Mouse (Mus musculus): ENCODE results near the gene Ell. TPM values are rescaled to one million over a fixed set of nuclear protein-coding genes. Genes with fewer than 3 reads are reported as not detected.

The Ell gene
- polyA plus RNA-seq, 1 experiment = 16.1 TPM

- TF ChIP-seq CTCF (IDR thresholded peaks at IDR 0.05; ENCODE audit: borderline replicate concordance, insufficient read depth, low read length) (no peak), POLR2A (IDR thresholded peaks at IDR 0.05; ENCODE audit: low read depth, low read length) (no peak)
- Histone ChIP-seq H3K27ac (ENCODE audit: insufficient read depth, low read length) (no peak overlapping the region), H3K4me1 (ENCODE audit: control insufficient read depth, insufficient read depth, low read length) (no peaks in the 10 kb centered on the region; the same call in none of the 2 replicates), H3K4me3 (ENCODE audit: insufficient read depth, low read length) (no peak overlapping the region)
These were observed 21.2 kb upstream of the Ell start for GRCm38 (mm10) chr8:70517940-70518643.

DNA sequence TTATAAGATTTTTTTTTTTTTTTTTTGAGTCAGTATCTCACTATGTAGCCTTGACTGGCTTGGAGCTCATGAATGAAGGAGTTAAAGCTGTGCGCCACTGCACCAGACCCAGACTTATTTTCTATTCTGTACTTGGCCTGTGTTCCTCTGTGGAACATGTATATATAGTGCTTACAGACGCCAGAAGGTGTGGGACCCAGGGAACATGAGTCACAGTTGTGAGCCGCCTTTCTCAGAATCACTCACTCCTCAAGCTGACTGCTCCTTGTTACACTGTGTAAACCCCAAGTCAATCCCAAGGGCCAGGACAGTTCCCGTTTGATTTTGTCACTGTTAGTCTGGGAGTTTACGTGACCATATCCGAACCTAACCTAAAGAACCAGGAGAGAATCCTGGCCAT is 20.2 kb upstream of the Ell start:
- TF ChIP-seq CTCF (IDR thresholded peaks at IDR 0.05; ENCODE audit: borderline replicate concordance, insufficient read depth, low read length) = no peak
- no peak for TF ChIP-seq POLR2A (IDR thresholded peaks at IDR 0.05; ENCODE audit: low read depth, low read length)
- Histone ChIP-seq H3K4me1 (ENCODE audit: control insufficient read depth, insufficient read depth, low read length) (no peaks in the 10 kb centered on the region; the same call in none of the 2 replicates), H3K27ac (ENCODE audit: insufficient read depth, low read length) (no peak overlapping the region), H3K4me3 (ENCODE audit: insufficient read depth, low read length) (no peak overlapping the region)

DNA sequence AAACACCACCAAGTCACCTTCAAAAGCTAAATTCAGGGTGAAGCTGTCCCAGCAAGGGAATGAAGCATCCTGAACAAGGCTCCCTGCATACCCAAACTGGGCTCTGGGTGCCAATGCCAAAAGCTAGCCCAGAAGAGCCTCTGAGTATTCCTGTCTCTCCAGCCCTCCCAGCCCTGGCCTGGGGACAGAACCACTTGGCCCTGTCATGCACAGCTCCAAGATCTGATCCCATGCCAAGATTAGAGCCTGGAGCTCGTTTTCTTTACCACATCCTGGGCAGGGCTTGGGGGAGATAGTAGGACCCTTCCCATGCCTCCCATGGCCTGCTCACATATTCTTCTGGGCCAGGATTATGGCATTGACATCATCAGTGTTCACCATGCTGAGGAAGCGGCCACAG is 19.7 kb upstream of the Ell start:
- Histone ChIP-seq H3K4me3 (ENCODE audit: insufficient read depth, low read length) (no peak overlapping the region), H3K4me1 (ENCODE audit: control insufficient read depth, insufficient read depth, low read length) (no peaks in the 10 kb centered on the region; the same call in none of the 2 replicates), H3K27ac (ENCODE audit: insufficient read depth, low read length) (no peak overlapping the region)
- TF ChIP-seq POLR2A (IDR thresholded peaks at IDR 0.05; ENCODE audit: low read depth, low read length) (no peak), CTCF (IDR thresholded peaks at IDR 0.05; ENCODE audit: borderline replicate concordance, insufficient read depth, low read length) (no peak)

- Histone ChIP-seq H3K4me1 (ENCODE audit: control insufficient read depth, insufficient read depth, low read length) (no peaks in the 10 kb centered on the region; the same call in none of the 2 replicates), H3K4me3 (ENCODE audit: insufficient read depth, low read length) (peak overlapping the region; percentile 78), H3K27ac (ENCODE audit: insufficient read depth, low read length) (peak overlapping the region; percentile 49)
- TF ChIP-seq POLR2A (IDR thresholded peaks at IDR 0.05; ENCODE audit: low read depth, low read length) (peak; percentile 54), CTCF (IDR thresholded peaks at IDR 0.05; ENCODE audit: borderline replicate concordance, insufficient read depth, low read length) (0 out of 2 replicates have a peak, but pooled peaks have one; percentile 19)
These were observed 16.5 kb upstream of the Ell start for GRCm38 (mm10) chr8:70522592-70523403.

DNA sequence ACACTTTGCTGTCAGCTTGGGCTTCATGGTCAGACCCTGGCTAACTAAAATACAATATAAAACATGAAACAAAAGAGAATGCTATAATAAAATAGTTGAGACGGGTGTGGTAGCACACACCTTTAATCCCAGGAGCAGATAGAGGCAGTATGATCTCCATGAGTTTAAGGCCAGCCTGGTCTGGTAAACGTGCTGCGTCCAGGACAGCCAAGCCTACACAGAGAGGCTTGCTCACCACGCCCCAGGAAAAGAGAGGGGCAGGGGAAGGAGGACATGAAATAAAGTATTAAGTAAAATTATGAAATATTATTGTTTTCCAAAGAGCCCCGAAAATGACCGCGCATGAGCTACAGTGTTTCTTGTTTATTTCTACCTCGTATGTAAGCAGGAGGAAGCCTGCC is 12.1 kb upstream of the Ell start:
- Histone ChIP-seq H3K4me3 (ENCODE audit: insufficient read depth, low read length) (peak overlapping the region; percentile 72), H3K27ac (ENCODE audit: insufficient read depth, low read length) (no peak overlapping the region), H3K4me1 (ENCODE audit: control insufficient read depth, insufficient read depth, low read length) (no peaks in the 10 kb centered on the region; the same call in none of the 2 replicates)
- TF ChIP-seq CTCF (IDR thresholded peaks at IDR 0.05; ENCODE audit: borderline replicate concordance, insufficient read depth, low read length) (no peak), POLR2A (IDR thresholded peaks at IDR 0.05; ENCODE audit: low read depth, low read length) (no peak)

DNA sequence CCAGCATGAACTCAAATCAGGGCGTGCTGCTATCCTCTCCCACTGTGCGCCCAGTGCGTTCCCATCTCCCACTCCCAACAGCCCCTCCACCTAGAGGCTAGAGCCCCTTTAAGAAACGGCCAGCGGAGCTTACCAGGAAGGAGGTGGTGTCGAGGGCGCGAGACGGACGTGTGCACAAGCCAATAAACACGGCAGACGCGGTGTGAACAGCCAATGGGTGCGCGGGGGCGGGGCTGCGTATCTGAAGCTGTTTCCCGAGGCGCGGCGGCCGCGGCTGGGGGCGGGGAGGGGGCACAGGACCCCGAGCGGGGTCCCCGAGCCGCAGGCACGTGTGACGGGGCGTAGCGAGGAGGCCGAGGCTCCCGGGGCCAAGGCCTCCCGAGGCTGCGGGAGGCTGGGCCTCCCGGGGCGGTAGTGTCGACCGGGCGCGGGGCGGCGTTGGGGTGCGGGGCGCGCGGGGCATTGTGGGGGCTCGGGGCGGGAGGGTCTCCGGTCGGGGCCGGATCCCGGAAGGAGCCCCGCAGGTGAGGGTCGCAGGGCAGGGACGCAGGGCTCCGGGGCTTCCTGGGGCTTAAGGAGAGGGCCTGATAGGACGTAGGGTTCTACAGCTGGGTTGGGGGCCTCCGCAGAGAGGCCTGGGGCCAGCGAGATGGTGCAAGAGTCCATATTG is 11.6 kb upstream of the Ell start, which contains the start of the genes Fkbp8 and Kxd1:
Gene Fkbp8 (plus strand): TSS at position 213 of the 670 bp plus-strand sequence.
Gene Kxd1 (minus strand): TSS at position 445 of the 670 bp plus-strand sequence.
- Histone ChIP-seq H3K27ac (ENCODE audit: insufficient read depth, low read length) (0 out of 2 replicates have a peak within 1 kb of the TSS, but pooled peaks have one; percentile 3), H3K4me1 (ENCODE audit: control insufficient read depth, insufficient read depth, low read length) (no peaks in the 10 kb centered on the region), H3K4me3 (ENCODE audit: insufficient read depth, low read length) (peak within 1 kb of the TSS; percentile 96)
- TF ChIP-seq POLR2A (IDR thresholded peaks at IDR 0.05; ENCODE audit: low read depth, low read length) (peak; percentile 83), CTCF (IDR thresholded peaks at IDR 0.05; ENCODE audit: borderline replicate concordance, insufficient read depth, low read length) (no peak)

- TF ChIP-seq POLR2A (IDR thresholded peaks at IDR 0.05; ENCODE audit: low read depth, low read length) (no peak), CTCF (IDR thresholded peaks at IDR 0.05; ENCODE audit: borderline replicate concordance, insufficient read depth, low read length) (no peak)
- Histone ChIP-seq H3K4me1 (ENCODE audit: control insufficient read depth, insufficient read depth, low read length) (no peaks in the 10 kb centered on the region), H3K4me3 (ENCODE audit: insufficient read depth, low read length) (peak overlapping the region; percentile 96), H3K27ac (ENCODE audit: insufficient read depth, low read length) (0 out of 2 replicates have a peak overlapping the region, but pooled peaks have one; percentile 3)
These were observed 11.0 kb upstream of the Ell start for GRCm38 (mm10) chr8:70528182-70528797.

GRCm38 (mm10) chr8:70529299-70529698 is 10.0 kb upstream of the Ell start:
- Histone ChIP-seq H3K27ac (ENCODE audit: insufficient read depth, low read length) (no peak overlapping the region), H3K4me1 (ENCODE audit: control insufficient read depth, insufficient read depth, low read length) (no peaks in the 10 kb centered on the region), H3K4me3 (ENCODE audit: insufficient read depth, low read length) (no peak overlapping the region)
- TF ChIP-seq POLR2A (IDR thresholded peaks at IDR 0.05; ENCODE audit: low read depth, low read length) = 0 out of 2 replicates have a peak, but pooled peaks have one; percentile 8
- no peak for TF ChIP-seq CTCF (IDR thresholded peaks at IDR 0.05; ENCODE audit: borderline replicate concordance, insufficient read depth, low read length)

GRCm38 (mm10) chr8:70529741-70530161 is 9.5 kb upstream of the Ell start:
- TF ChIP-seq POLR2A (IDR thresholded peaks at IDR 0.05; ENCODE audit: low read depth, low read length) (no peak), CTCF (IDR thresholded peaks at IDR 0.05; ENCODE audit: borderline replicate concordance, insufficient read depth, low read length) (no peak)
- Histone ChIP-seq H3K4me3 (ENCODE audit: insufficient read depth, low read length) (no peak overlapping the region), H3K4me1 (ENCODE audit: control insufficient read depth, insufficient read depth, low read length) (no peaks in the 10 kb centered on the region), H3K27ac (ENCODE audit: insufficient read depth, low read length) (no peak overlapping the region)

Measured in embryonic fibroblast, embryonic 13.5 days (primary cell).